Mouse (Mus musculus) brain, embryonic 14.5 days (tissue): Measurements from ENCODE around the gene Dlx3.

Experiments used
- CTCF ChIP-seq: fragments of 200-500 bp; IDR thresholded peaks from 2 replicates; pipeline ENCODE4 v1.5.1; 2012; ENCODE audit warnings: inconsistent platforms, mild to moderate bottlenecking, moderate library complexity, borderline replicate concordance; ENCODE audit not compliant: insufficient read depth, insufficient read length; ENCODE audit errors: extremely low read depth
- POLR2A ChIP-seq: fragments of 200-500 bp; IDR thresholded peaks from 2 replicates; pipeline ENCODE4 v1.6.1; 2012; ENCODE audit warnings: mild to moderate bottlenecking, inconsistent platforms, borderline replicate concordance; ENCODE audit not compliant: poor library complexity, insufficient read depth, insufficient read length, severe bottlenecking; ENCODE audit errors: extremely low read depth

- TF ChIP-seq CTCF = no peak
- no peak for TF ChIP-seq POLR2A
Observed at GRCm38 (mm10) chr11:95110081-95110480, 9.8 kb upstream of the Dlx3 start.
